Mouse (Mus musculus): Measurements from ENCODE around the gene Gipc3. TPM values are rescaled to one million over a fixed set of nuclear protein-coding genes. Genes with fewer than 3 reads are reported as not detected.
A peak's percentile ranks its signal among the peaks of the same experiment; 100 is the strongest.

Gene Gipc3
- total RNA-seq, 2 experiments from 2014 or later, result 1.7 to 1.9 TPM

DNA sequence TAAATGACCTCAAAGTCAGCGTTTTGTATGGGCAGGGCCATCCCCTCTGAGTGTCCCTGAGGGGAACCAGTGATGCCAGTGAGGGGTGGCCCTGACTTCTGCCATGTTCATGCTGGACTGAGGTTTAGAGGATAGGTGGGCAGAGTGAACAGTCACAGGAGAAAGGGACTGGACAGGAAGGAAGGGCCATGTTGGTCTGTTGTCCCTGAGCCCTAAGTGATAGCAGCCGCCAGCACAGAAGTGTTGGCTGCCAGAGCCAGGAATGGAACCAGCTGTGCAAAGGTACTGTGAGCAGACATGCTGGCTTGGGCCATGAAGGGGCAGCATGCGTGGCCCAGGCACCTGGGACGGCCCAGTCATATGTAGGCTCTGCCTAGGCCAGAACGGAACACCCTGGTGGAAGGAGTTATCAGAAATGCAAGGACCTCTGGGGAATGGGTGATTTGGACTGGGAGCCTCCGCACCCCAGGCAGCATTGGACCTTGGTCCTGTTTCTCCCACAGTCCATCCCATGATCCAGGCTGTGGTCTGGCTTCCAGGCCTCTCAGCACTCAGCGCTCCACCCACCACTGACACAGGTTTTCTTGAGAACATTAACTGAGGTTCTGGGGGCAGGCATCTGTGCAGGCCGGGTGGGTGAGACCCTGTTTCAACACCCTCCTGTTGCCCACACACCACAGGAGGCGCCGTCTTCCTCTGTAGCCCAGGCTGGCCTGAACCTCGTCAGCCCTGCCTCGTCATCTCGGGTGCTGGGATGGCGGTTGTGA is 43.3 kb downstream of the Gipc3 start:
- no peak for DNase-seq

DNA sequence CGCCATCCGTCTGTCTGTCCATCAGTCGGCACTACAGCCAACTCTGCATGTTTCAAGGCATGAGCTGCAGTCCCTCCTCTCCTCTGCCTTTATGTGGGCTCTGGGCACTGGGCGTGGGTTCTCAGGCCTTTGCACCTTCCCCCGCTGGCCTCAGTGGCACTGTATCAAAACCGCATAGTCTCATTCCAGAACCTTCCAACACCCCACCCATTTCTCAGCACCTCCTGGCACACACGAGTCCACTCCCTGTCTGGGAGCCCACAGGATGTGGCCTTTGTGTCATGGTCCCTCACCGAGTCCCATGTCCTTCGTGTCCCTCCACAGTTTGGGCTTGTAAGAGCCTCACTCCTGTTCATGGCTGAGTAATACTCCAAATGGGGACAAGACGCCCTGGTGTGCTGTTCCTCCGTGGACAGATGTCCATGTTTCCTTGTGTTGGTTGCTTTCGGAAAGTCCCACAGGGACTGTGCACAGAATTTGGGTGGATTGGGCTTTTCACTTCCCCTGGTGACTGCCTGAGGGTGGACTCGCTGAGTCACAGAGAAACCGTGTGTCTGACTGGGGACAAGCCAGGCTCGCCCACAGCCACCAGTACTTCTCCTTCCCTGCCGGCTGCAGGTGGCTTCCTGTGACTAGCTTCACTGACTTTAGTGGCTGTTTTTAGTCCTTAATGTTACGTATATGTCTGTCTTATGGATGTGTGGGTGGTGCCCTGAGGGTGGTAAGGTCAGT is 44.5 kb downstream of the Gipc3 start:
- no peak for DNase-seq

DNA sequence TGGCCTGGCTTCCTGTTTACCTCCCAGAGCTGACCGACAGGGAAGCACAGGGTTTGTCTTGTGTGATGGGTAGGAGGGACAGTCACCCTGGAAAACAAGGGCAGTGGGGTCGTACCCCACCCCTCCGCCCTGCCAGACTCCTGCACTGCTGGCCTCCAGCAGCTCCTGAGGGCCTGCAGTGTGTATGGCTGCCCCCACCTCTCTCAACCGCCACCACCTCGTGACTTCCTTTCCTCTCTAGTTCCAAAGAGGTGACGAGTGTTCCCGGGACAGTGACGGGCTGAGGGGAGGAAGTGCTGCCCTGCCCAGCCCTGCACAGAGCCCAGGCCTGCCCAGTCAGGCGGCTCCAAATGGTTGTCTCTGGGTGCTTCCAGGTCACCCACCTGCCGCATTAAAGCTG is 45.2 kb downstream of the Gipc3 start:
- no peak for DNase-seq

DNA sequence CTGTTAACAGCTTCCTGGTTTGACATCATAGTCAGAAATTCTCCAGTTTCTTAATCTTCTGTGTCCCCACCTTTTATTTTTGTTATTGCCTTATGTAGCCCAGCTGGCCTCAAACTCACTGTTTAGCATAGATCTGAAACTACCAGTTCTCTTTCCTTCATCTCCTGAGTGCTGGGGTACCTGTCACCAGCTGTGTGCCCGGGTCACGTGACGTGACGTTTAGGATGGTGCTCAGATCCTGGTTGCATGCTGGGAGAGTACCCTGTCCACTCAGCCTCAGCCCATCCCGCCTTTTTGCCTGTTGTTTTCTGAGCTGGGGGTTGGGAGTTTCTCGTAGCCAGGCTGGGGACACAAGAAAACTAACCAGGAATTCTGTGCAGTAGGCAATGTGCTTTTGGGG is 45.8 kb downstream of the Gipc3 start:
- DNase-seq, result no peak

DNA sequence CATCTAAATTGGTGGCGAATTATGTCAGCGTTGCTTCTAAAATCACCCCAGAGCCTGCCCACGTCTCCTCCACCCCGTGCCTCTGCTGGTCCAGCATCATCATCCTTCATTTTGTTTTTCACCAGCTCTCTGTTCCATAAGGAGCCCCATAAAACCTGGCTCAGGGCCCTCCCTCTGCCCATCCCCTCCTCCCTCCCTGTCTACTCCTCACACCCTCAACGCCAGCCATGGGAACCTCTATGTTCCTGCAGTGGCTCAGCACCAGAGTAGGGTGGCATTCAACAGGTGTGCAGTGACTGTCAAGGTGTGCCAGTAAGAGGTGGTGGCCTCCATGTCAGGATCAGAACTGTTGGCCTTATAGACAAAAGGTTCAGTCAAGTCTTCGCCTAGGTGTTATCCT is 47.9 kb downstream of the Gipc3 start:
- DNase-seq, result no peak

DNA sequence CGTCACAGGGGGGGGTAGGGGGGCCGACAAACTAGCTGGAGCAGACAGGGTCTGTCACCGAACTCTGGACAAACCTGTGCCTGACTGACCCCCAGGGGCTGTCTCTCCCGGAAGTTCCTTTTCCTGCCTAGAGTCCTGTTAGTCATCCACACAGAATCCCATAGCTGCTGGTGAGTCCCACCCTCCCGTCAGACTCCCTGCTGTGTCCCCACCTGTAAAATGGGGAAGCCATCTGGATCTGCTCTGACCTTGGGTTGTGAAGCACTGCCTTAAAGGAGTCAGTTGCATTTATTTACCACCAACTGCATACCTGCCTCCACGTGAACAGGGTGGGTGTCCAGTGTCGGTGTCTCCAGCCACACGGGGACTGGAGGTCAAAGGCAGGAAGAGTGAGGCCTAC is 48.6 kb downstream of the Gipc3 start:
- DNase-seq, result no peak

DNA sequence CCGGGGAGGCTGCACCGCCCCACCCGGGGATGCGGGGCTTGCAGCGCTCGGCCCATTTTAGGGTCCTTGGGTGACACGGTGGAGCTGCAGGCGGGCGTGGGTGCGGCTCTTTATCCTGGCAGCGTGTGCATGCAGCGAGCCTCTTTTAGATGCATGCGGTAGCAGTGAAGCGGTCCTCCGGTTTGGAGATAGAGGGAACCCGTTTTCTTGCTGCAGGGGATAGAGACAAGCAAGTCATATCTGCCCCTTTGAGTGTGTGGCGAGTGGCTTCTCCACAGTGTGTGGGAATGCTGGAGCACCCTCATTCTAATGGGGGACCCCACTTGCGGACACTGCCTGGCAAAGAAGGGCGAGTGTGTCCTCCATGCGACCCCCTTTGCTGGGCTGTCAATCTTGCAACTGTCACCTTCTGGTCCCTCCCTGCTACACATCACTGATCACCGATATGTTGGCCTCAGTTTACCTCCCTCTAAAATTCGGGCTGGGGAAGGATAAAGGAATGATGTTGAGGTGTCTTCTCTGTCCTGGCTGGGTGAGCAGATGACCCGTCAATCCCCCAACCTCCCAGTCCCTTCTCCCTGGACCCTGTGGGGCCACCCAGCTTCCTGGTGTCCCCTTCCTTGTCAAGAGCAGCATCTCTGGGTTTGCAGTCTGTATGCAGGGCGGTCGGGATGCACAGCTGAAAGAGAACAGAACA is 49.6 kb downstream of the Gipc3 start:
- DNase-seq, result no peak

DNA sequence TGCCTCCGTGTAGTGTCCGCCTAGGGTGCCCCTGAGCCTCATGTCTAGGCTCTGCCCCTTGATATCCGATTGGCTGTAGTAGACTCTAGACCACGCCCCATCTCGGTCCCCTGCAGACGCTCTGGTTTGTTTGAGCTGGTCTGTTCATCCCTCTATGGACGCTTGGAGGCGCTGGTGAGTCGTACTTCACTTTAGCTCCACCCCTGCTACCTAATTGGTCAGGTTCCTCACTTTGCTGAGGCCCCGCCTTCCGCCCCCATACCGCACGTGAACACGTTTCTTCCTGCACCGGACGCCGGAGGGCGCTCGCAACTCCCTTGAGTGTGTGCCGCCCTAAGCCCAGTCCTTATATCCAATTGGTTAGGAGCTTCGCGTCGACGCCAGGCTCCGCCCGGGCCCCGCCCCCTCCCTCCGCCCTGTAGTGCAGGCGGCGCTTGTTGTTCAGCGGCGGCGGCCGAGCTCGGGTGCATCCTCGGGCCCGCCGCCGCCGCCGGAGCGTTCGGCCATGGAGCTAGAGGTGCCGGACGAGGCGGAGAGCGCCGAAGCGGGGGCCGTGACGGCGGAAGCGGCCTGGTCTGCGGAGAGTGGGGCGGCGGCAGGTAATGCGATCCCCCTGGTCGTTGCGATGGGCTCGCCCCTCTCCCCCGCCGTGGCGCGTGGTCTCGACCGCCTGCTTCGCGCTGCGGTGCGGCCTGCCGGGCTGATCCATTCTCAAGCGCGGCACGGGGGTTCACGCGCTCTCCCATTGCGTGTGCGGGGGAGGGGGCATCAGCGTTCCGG is 50.3 kb downstream of the Gipc3 start, which contains the start of gene Pip5k1c:
Gene Pip5k1c, plus strand, starts transcription at position 410 of the 780 bp plus-strand sequence.
- peak; percentile 99 to 100 for DNase-seq

DNA sequence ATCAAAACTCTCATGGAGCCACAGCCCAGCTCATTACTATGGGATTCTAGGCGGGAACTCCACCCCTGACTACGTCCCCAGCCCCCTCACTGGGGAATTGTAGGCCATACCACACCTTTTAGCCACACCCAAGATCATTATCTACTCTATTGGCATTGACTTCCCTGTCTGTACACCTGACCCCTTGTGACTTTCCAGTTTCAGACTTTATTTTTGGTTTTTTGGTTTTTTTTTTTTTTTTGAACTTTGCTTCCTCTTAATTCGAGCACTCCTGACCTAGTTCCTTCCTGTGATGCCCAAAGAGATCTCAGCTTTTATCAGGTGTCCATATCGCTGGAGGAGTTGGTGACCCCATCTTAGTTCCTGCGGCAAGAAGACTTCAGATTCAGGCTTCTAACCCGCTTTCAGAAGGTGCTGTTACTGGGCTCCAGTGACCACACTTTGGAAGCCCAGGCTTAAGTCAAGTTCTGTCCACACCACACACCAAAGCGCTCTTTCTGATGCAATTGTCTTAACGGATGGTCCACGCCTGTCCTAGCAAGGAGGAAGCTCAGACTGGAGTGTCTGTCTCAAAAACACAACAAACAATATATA is 51.5 kb downstream of the Gipc3 start, which contains the start of gene Tjp3:
Gene Tjp3, minus strand, starts transcription at position 71 of the 594 bp plus-strand sequence.
- DNase-seq, result no peak

DNA sequence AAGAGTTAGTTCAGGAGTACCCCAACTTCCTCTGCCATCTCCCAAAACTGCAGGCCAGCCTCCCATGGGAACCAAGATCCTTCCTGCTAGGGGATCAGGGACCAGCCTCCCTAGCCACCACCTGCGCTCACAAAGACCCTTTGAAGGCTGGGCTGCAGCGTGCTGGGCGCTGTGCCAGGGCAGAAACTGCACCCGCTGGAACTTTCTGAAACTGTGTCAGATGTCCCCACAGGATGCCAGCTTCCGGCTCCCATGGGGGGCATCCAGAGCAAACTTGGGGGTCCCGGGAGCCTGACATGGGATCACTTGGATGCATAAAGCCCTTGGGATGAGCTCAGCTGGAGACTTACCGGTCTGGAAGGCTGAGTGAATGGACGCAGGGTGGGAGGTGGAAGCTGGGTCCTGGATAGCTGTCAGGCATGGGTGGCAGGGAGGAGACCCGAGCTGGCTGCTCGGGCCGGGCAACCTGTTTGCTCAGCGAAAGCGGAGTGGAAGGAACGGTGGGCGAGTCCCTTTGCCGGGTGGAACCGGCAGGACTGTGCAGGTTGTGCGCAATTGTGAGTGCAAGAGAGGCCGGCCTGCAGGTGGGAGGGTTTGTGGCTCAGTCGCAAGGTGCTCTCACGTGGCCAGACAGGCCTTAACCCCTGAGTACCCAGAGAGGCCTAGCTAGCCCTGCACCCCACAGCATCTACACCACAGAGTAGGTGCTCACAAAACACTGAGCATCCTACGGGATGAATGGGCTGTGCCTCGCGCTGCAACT is 52.2 kb downstream of the Gipc3 start:
- DNase-seq, result no peak

DNA sequence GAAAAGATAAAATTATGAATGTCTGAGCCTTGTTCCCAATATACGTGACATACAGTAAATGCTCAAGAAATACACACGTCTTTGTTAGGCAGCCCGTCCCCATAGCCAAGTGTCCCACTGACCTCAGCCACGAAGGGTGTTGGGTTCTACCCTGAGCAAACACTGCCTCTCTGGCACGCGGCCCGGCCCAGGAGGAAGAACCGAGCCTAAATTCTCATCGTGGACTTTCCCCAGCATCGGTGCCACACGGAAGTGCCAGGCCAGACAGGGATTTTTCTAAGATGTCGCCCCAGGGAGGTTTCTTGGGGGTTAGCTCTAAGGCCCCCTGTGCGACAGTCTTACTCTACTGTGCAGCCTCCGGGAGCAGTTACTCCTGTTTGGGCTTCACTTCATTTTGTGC is 53.3 kb downstream of the Gipc3 start:
- DNase-seq, result no peak

DNA sequence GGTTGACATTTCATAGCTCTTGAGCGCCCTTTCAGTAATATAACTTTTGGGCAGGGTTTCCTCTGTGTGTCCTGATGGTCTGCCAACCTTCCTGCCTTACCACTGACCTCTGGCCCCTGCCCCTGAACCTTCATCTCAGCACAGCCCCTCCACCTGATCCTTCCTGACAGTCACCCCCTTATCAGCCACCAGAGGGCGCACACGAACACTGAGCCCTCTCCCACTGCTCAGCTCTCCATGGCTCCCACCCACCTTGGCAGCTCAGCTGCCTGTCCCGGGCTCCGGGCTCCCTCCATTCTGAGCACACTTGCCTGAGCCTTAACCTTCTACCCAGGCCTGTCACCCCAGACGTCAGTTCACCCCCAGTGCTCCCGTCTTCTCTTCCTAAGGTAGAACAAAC is 53.8 kb downstream of the Gipc3 start:
- DNase-seq, result peak in 1 of 2 experiments; percentile 66

DNA sequence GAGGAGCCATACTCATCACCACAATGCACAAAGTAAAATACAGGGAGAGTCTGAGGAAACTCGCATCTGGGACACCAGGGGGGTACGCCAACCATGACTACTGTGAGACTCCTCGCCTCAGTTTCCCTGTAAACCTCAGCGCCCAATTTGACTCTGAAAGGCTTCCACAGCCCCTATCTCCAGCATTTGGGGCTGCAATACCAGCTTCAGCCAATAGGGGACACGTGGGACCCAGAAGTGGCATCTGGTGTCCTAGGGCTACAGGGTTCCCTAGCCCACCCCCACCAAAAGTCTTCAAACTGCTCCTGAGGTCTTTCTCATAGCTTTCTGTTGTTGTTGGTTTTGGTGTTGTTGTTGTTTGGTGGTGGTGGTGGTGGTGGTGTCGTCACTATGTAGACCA is 54.5 kb downstream of the Gipc3 start:
- DNase-seq, result no peak

DNA sequence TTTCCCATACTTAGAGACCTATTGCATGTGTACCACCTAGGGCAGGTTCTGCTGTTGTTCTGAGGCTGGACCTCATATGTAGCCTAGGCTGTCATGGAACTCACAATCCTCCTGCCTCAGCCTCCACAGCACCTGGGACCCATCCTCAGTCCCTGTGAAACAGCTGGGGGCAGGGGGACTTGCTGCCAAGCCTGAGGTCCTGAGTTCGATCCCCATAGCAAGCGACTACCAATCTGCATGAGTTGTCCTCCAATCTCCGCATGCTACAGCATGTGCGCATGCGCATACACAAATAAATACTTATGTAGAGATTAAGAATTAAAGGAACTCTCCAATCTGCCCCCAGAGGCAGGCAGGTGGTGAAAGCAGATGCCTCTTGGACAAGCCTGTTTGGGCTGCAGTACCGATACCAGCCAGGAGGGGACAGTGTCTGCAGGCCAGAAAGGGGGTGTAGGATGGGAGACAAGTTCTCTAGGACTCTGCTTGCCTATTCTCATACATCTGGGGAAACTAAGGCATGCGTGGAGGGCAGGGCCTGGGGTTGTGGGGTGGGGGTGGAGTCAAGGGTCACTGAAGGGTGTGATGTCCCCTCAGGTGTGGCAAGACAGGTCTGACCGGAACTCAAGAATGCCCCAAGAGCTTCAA is 55.4 kb downstream of the Gipc3 start:
- no peak for DNase-seq

DNA sequence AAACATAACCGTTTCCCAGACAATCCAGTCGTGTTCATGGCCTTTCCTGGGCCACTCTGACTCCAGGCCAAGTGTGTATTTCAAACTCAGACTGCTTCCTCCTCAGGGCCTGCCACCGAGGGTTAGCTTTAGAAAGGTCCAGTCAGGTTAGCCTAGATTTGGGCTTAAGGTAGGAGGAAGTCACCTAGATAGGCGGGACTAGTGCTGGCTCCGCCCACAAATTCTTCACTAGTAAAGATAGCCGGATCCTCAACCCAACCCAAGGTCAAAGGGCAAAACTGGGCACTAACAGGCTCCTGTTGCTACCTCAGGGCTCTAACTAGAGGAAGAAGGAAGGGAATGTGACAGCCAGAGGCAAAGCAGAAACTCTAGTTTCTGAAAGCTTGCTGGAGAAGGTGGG is 56.5 kb downstream of the Gipc3 start:
- no peak for DNase-seq

DNA sequence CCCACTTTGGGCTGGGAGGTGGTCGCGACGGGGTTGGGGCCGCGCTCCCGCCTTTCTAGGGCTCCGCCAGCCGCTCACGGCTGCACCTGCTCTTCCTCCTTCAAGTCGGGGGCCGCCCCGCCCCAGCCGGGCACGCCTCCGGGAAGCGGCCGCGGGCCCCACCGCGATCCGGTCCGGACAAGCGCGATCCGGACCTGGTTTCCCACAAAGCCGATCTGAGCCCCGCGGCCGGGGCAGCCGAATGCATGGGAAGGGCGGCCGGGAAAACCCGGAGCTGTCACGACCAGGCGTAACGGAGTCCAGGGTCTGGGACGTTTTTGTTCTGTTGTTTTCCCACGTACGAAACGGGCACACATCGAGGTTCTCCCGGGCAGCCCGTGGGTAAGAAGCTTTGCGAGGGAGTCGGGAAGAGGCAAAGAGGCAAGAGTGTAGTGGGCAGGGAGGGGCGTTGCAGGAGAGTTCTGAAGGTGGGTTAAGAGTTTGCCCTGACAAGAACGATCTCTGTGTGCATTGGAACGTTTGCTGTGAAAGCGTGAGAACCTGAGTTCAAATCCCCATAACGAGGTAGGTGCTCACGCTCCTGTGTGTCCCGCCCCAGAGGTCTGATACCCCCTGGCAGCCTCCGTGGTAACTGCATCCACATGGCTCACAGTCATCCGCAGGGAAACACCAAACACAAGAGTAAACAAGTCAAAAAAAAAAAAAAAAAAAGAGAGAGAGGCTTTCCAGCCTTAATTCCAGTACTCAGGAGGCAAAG is 57.2 kb downstream of the Gipc3 start:
- DNase-seq, result peak; percentile 80 to 81
